ENCODE assay signal across 20 mouse cellular contexts in the genomic region with DNA sequence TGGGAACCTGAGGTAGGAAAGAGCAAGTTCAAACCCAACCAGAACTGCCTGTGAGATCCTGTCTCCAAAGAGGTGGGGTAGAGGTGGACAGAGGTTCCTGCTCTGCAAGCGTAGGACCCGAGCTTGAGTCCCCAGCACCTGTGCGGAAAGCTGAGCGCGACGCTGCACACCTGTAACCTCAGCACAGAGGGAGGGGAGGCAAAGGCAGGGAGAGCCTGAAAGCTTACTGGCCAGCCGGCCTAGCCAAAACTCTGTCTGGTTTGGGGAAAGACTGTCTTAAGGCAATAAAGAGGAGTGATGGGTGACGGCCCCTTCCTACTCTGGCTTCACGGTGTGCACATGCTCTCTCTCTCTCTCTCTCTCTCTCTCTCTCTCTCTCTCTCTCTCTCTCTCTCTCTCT. TPM values are rescaled to one million over a fixed set of nuclear protein-coding genes. Genes with fewer than 3 reads are reported as not detected.
DNase-seq lines count a peak whose midpoint lies in the region; ATAC-seq and TF ChIP-seq lines count a peak whose summit lies in the region.
"Had no signal": no experiment of that assay in that cellular context is flagged by ENCODE, and none has a peak within 500 bp of the region (broad histone marks: within the 10 kb centered on the region; RNA-seq: fewer than 3 reads in every experiment).

No protein-coding gene starts in this region.

- TF ChIP-seq POLR2A in kidney, adult 2 months (IDR thresholded peaks at IDR 0.05; ENCODE audit: low read depth, low read length): no peak

- no peak overlapping the region for H3K4me3 ChIP-seq in heart, postnatal 0 days (ENCODE audit: low read depth, low read length)
- H3K4me3 ChIP-seq in kidney, postnatal 0 days (replicated peaks; ENCODE audit: low read depth, low read length): no peak overlapping the region
- H3K4me3 ChIP-seq in kidney, adult 2 months (ENCODE audit: insufficient read depth, low read depth, low read length): no peak overlapping the region
- H3K4me3 ChIP-seq in embryonic facial prominence, embryonic 10.5 days: no peak overlapping the region
- H3K4me3 ChIP-seq: embryonic facial prominence, embryonic 12.5 days; hindbrain, embryonic 10.5 days had no signal

- no peak overlapping the region for H3K9ac ChIP-seq in heart, postnatal 0 days (replicated peaks; ENCODE audit: low read depth, low read length)
- no peak overlapping the region for H3K9ac ChIP-seq in kidney, postnatal 0 days (ENCODE audit: low read depth, low read length)
- H3K9ac ChIP-seq: embryonic facial prominence, embryonic 12.5 days; hindbrain, embryonic 14.5 days had no signal

- no peak for DNase-seq in heart, postnatal 0 days (ENCODE audit: low spot score)
- no peak for DNase-seq in heart, adult 9 months (ENCODE audit: low spot score in 2 of 2)
- DNase-seq in kidney, postnatal 0 days (ENCODE audit: low spot score): no peak
- DNase-seq in kidney, adult 2 months: no peak
- DNase-seq in embryonic facial prominence, embryonic 10.5 days (ENCODE audit: low spot score): no peak
- peak; percentile 31 for DNase-seq in thymus, postnatal 25 days
- no peak for DNase-seq in MN1 (ENCODE audit: low spot score)
- no peak for DNase-seq in adrenal gland, postnatal 4 days (ENCODE audit: low spot score in 2 of 2)
- DNase-seq: adrenal gland, adult 8-10 months; adrenal gland, postnatal 36 days; cerebellum, adult 11 months; cerebellum, adult 8-10 months; cerebellum, postnatal 14 days; embryo, embryonic 11 days; gastrocnemius, postnatal 10 days; heart, postnatal 14 days had no signal

- no peaks in the 10 kb centered on the region for H3K4me1 ChIP-seq in heart, postnatal 0 days (ENCODE audit: control insufficient read depth, insufficient read depth)
- no peaks in the 10 kb centered on the region for H3K4me1 ChIP-seq in kidney, postnatal 0 days (replicated peaks; ENCODE audit: insufficient read depth, low read length)
- no peaks in the 10 kb centered on the region for H3K4me1 ChIP-seq in kidney, adult 2 months (ENCODE audit: control insufficient read depth, insufficient read depth, low read length)
- H3K4me1 ChIP-seq in embryonic facial prominence, embryonic 10.5 days: peaks cover 8% of the 10 kb centered on the region

- H3K27me3 ChIP-seq in heart, postnatal 0 days (ENCODE audit: control insufficient read depth, insufficient read depth, low read length): no peaks in the 10 kb centered on the region
- no peaks in the 10 kb centered on the region for H3K27me3 ChIP-seq in kidney, postnatal 0 days (ENCODE audit: insufficient read depth, low read length)
- no peaks in the 10 kb centered on the region for H3K27me3 ChIP-seq in kidney, adult 2 months (replicated peaks; ENCODE audit: control insufficient read depth, insufficient read depth, low read length)
- no peaks in the 10 kb centered on the region for H3K27me3 ChIP-seq in embryonic facial prominence, embryonic 10.5 days (replicated peaks; ENCODE audit: low read depth, poor library complexity, severe bottlenecking)
- H3K27me3 ChIP-seq: embryonic facial prominence, embryonic 12.5 days had no signal

- H3K9me3 ChIP-seq in heart, postnatal 0 days (replicated peaks; ENCODE audit: control insufficient read depth, low read length): no peaks in the 10 kb centered on the region
- H3K9me3 ChIP-seq in kidney, postnatal 0 days (replicated peaks; ENCODE audit: low read length): no peaks in the 10 kb centered on the region
- H3K9me3 ChIP-seq in embryonic facial prominence, embryonic 10.5 days: no peaks in the 10 kb centered on the region
- H3K9me3 ChIP-seq: embryonic facial prominence, embryonic 12.5 days had no signal

- no peak for ATAC-seq in heart, postnatal 0 days (ENCODE audit: insufficient read depth, low read depth)
- peak; percentile 23 for ATAC-seq in kidney, postnatal 0 days (replicated peaks; ENCODE audit: low FRiP score, low read depth)
- ATAC-seq: forebrain, embryonic 16.5 days had no signal

- H3K36me3 ChIP-seq in heart, postnatal 0 days (replicated peaks; ENCODE audit: control insufficient read depth, insufficient read depth, low read length): peaks cover 6% of the 10 kb centered on the region; the same call in 1 of the 2 replicates
- no peaks in the 10 kb centered on the region for H3K36me3 ChIP-seq in kidney, postnatal 0 days (ENCODE audit: insufficient read depth, low read length)
- no peaks in the 10 kb centered on the region for H3K36me3 ChIP-seq in kidney, adult 2 months (ENCODE audit: control insufficient read depth, insufficient read depth, low read length)
- peaks cover 21% of the 10 kb centered on the region for H3K36me3 ChIP-seq in embryonic facial prominence, embryonic 10.5 days (replicated peaks)

- no peak for TF ChIP-seq CTCF in heart, postnatal 0 days (IDR thresholded peaks at IDR 0.05; ENCODE audit: low read depth)
- no peak for TF ChIP-seq CTCF in kidney, postnatal 0 days (IDR thresholded peaks at IDR 0.05; ENCODE audit: low read depth)
- no peak for TF ChIP-seq CTCF in kidney, adult 2 months (conservative IDR thresholded peaks at IDR 0.05; ENCODE audit: insufficient read depth, insufficient read length, low read depth, low read length)

- 83% methylated on average over 9 of the region's 9 CpGs for WGBS in heart, postnatal 0 days
- WGBS in kidney, postnatal 0 days: 42% methylated on average over 9 of the region's 9 CpGs
- WGBS in kidney, adult 2 months: 73% methylated on average over 9 of the region's 9 CpGs
- WGBS in embryonic facial prominence, embryonic 10.5 days: 70% methylated on average over 9 of the region's 9 CpGs

- no peak for TF ChIP-seq EP300 in heart, postnatal 0 days (IDR thresholded peaks at IDR 0.05; ENCODE audit: low read depth)

- H3K4me2 ChIP-seq in heart, postnatal 0 days (ENCODE audit: low read depth, low read length): no peak overlapping the region
- H3K4me2 ChIP-seq in kidney, postnatal 0 days (ENCODE audit: low read length): no peak overlapping the region
- H3K4me2 ChIP-seq: embryonic facial prominence, embryonic 12.5 days; hindbrain, embryonic 14.5 days had no signal

- H3K27ac ChIP-seq in heart, postnatal 0 days (ENCODE audit: low read depth): peak overlapping the region; percentile 31; the same call in 1 of the 2 replicates
- no peak overlapping the region for H3K27ac ChIP-seq in kidney, postnatal 0 days
- H3K27ac ChIP-seq in kidney, adult 2 months (ENCODE audit: insufficient read depth, low read depth, low read length): no peak overlapping the region
- H3K27ac ChIP-seq in embryonic facial prominence, embryonic 10.5 days (replicated peaks): peak overlapping the region; percentile 19; the same call in 1 of the 2 replicates
- H3K27ac ChIP-seq: embryonic facial prominence, embryonic 12.5 days; hindbrain, embryonic 10.5 days; hindbrain, embryonic 14.5 days had no signal

RNA-seq across cellular contexts. Expression of a gene that starts 21.4 kb away (rescaled TPM):
- 27.3 and 27.6 TPM in 2 replicates for total RNA-seq in heart, postnatal 0 days (2014; rRNA removed; ENCODE audit: low replicate concordance)
- polyA plus RNA-seq in heart, postnatal 0 days (2015; fragmentation: Nextera tagmentation; extraction: Ambion mirVana): 27.1 and 30.8 TPM in 2 replicates
- 38.2 and 40.0 TPM in 2 replicates for polyA plus RNA-seq in kidney, postnatal 0 days (2015; fragmentation: Nextera tagmentation; extraction: Ambion mirVana)
- polyA plus RNA-seq in kidney, adult 2 months (2012; rRNA removed): 19.8 and 22.9 TPM in 2 replicates
- polyA plus RNA-seq in embryonic facial prominence, embryonic 10.5 days (2016; fragmentation: Nextera tagmentation; extraction: Ambion mirVana): 30.7 and 34.3 TPM in 2 replicates
- total RNA-seq in adrenal gland, postnatal 4 days (2021): 10 to 100 TPM; 27.6 to 31.0 TPM

RNA-seq across cellular contexts. Expression of a gene that starts 30.1 kb away (rescaled TPM):
- total RNA-seq in heart, postnatal 0 days (2014; rRNA removed; ENCODE audit: low replicate concordance): 0.73 and 4.4 TPM in 2 replicates
- polyA plus RNA-seq in heart, postnatal 0 days (2015; fragmentation: Nextera tagmentation; extraction: Ambion mirVana): 0.36 and 0.48 TPM in 2 replicates
- polyA plus RNA-seq in kidney, postnatal 0 days (2015; fragmentation: Nextera tagmentation; extraction: Ambion mirVana): 1.7 and 1.9 TPM in 2 replicates
- 2.5 and 2.7 TPM in 2 replicates for polyA plus RNA-seq in kidney, adult 2 months (2012; rRNA removed)
- polyA plus RNA-seq in embryonic facial prominence, embryonic 10.5 days (2016; fragmentation: Nextera tagmentation; extraction: Ambion mirVana): 0.81 and 0.84 TPM in 2 replicates
- total RNA-seq in adrenal gland, postnatal 4 days (2021): 10 to 100 TPM; 19.4 to 22.0 TPM

Comparison
In these comparisons a context has a peak if more than half of its experiments do, and no peak if none do; other contexts are left out.
1. H3K27ac ChIP-seq: peak in heart, postnatal 0 days (single experiment) and embryonic facial prominence, embryonic 10.5 days (single experiment); none in kidney, postnatal 0 days (single experiment) and kidney, adult 2 months (single experiment).